8 mouse cellular contexts compared by ENCODE assay signal in the genomic region with DNA sequence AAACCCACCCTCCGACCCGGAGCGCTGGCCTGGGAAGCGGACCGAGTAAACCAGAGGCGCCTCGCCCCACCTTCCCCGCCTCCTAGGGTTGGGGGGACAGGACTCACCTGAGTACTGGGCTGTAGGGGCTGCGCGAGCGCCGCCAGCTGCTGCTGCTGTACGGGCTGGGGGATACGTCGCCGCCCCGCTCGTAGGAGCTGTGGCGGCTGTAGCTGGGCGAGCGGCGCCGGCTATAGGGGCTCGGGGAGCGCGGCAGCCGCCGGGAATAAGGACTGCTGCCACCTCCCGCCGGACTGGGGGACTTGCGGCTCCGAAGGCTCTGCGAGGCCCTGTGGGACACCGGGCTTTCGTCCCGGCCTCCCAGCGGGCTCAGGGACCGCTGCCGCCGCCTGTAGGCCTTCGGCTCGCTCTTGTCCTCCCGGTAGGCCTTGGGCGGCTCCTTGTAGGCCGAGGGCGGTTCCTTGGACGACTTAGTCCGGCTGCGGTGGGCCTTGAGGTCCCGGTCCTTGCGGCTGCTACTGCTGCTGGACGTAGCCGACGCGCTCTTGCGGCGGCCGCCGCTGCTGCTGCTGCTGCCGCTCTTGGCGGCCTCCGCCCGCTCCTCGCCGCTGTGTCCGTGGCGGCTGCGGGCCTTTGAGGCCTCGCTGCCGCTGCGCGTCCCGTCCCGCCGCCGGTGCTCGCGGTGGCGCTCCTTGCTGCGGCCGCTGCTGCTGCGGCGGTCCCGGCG. TPM values are rescaled to one million over a fixed set of nuclear protein-coding genes. Genes with fewer than 3 reads are reported as not detected.
A peak's percentile ranks its signal among the peaks of the same experiment; 100 is the strongest.
DNase-seq lines count a peak whose midpoint lies in the region; ATAC-seq and TF ChIP-seq lines count a peak whose summit lies in the region.

No protein-coding gene starts in this region.

- peak overlapping the region; percentile 99 for H3K4me3 ChIP-seq in hindbrain, embryonic 14.5 days (replicated peaks; ENCODE audit: low read length)

- H3K4me1 ChIP-seq in hindbrain, embryonic 14.5 days (replicated peaks; ENCODE audit: control insufficient read depth, insufficient read depth, low read length): peaks cover 26% of the 10 kb centered on the region

- CTCF ChIA-PET in Patski (lab: Charles Lee): interaction anchor here (1.7 to 1.8 kb wide), 2 partner anchors 10 to 22 kb away, joined by 5 read pairs; no protein-coding TSS in a partner anchor

- POLR2A ChIA-PET in Patski (lab: Charles Lee): interaction anchor here (0.6 kb wide), 1 partner anchor 106 kb away, joined by 6 read pairs; no protein-coding TSS in a partner anchor

- H3K36me3 ChIP-seq in hindbrain, embryonic 14.5 days (replicated peaks; ENCODE audit: control insufficient read depth, insufficient read depth): 0 out of 2 replicates have a peak, but pooled peaks cover 4% of the 10 kb centered on the region

- H3K9ac ChIP-seq in hindbrain, embryonic 14.5 days: peak overlapping the region; percentile 93

- in situ Hi-C loops in Patski (cut with MboI; ENCODE audit: low pct_unique_long_range_greater_than_20kb): no loop called here

- no peaks in the 10 kb centered on the region for H3K9me3 ChIP-seq in hindbrain, embryonic 14.5 days (ENCODE audit: control insufficient read depth, low read length)

- no peaks in the 10 kb centered on the region for H3K27me3 ChIP-seq in Patski
- no peaks in the 10 kb centered on the region for H3K27me3 ChIP-seq in hindbrain, embryonic 14.5 days (ENCODE audit: control insufficient read depth, insufficient read depth, low read length)

- peak; percentile 55 for ATAC-seq in Patski
- peak; percentile 29 for ATAC-seq in hindbrain, embryonic 14.5 days (ENCODE audit: low FRiP score)

- under 1% methylated on average over 82 of the region's 85 CpGs for WGBS in hindbrain, embryonic 14.5 days

- H3K27ac ChIP-seq in hindbrain, embryonic 14.5 days: peak overlapping the region; percentile 92

- H3K4me2 ChIP-seq in hindbrain, embryonic 14.5 days (replicated peaks): peak overlapping the region; percentile 99

- TF ChIP-seq CTCF in Patski (IDR thresholded peaks at IDR 0.05): no peak

- DNase-seq in Patski (ENCODE audit: low read depth, low spot score): no peak
- DNase-seq in cerebellum, postnatal 14 days: peak; percentile 81
- DNase-seq in frontal cortex, postnatal 25 days (ENCODE audit: low spot score in 2 of 2): peak; percentile 29 to 44
- DNase-seq in hindbrain, embryonic 14.5 days (ENCODE audit: low spot score): peak; percentile 64
- peak; percentile 32 for DNase-seq in left cerebral cortex, adult 11 months (ENCODE audit: low spot score)
- DNase-seq in lung, postnatal 36 days: peak; percentile 76
- peak; percentile 80 for DNase-seq in retina, embryonic 14.5 days (ENCODE audit: low spot score)
- DNase-seq in thymus, postnatal 36 days: peak; percentile 76 to 83

RNA-seq across cellular contexts. Expression of a gene that starts 1.4 kb away (rescaled TPM):
- 35.0 TPM for polyA plus RNA-seq in Patski (2021)
- 18.0 and 20.3 TPM in 2 replicates for polyA plus RNA-seq in hindbrain, embryonic 14.5 days (2014; fragmentation: Nextera tagmentation; extraction: Ambion mirVana)
